Comparison of ENCODE assay signal across 10 mouse cellular contexts in the genomic region with DNA sequence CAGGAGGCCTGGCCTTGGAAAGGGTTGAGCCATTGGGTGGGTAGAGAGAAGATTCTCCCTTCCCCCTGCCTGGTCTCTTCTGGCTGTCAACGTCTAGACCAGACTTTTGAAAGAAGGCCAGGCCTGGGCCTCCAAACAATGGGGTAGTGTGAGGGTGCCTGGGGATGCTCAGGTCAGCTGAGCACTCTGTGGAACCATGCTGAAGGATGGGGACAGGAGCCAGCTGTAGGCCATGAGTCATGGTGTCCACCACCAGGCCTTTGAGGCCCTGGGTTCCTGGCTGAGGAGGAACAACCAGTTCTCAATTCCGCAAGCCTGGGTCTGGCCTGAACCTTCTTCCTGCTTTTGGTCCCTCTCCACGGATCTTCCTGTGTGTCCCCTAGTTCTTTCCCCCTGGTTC. TPM values are rescaled to one million over a fixed set of nuclear protein-coding genes. Genes with fewer than 3 reads are reported as not detected.
DNase-seq lines count a peak whose midpoint lies in the region; ATAC-seq lines count a peak whose summit lies in the region.
"Had no signal": no experiment of that assay in that cellular context is flagged by ENCODE, and none has a peak within 500 bp of the region (broad histone marks: within the 10 kb centered on the region; RNA-seq: fewer than 3 reads in every experiment).

No protein-coding gene starts in this region.

- H3K4me2 ChIP-seq in forebrain, embryonic 11.5 days (ENCODE audit: low read depth, low read length, severe bottlenecking) = no peak overlapping the region
- H3K4me2 ChIP-seq: kidney, embryonic 15.5 days had no signal

- 71% methylated on average over 3 of the region's 3 CpGs for WGBS in forebrain, embryonic 11.5 days

- no peaks in the 10 kb centered on the region for H3K27me3 ChIP-seq in forebrain, embryonic 11.5 days (ENCODE audit: control insufficient read depth, insufficient read depth, low read length)
- H3K27me3 ChIP-seq: kidney, embryonic 15.5 days; megakaryocyte, embryonic 14.5 days had no signal

- intact Hi-C loops in gastrocnemius, postnatal 14 days (cut with DNase I; ENCODE audit: low total_unique reads) = no loop called here
- intact Hi-C loops in gastrocnemius, postnatal 36 days (cut with DNase I) = no loop called here
- intact Hi-C loops in heart, postnatal 36 days (cut with DNase I) = no loop called here

- peak; percentile 29 for DNase-seq in gastrocnemius, postnatal 14 days
- DNase-seq in gastrocnemius, postnatal 36 days = no peak
- peak; percentile 15 for DNase-seq in urinary bladder, adult 2 months (ENCODE audit: low spot score)
- DNase-seq in urinary bladder, postnatal 4 days (ENCODE audit: low spot score in 2 of 2) = no peak
- DNase-seq in heart, postnatal 36 days = peak; percentile 41 to 43
- no peak for DNase-seq in kidney, postnatal 25 days
- no peak for DNase-seq in forebrain, embryonic 11.5 days (ENCODE audit: low spot score)
- no peak for DNase-seq in thymus, postnatal 14 days

- H3K9ac ChIP-seq in forebrain, embryonic 11.5 days (ENCODE audit: low read length) = no peak overlapping the region
- H3K9ac ChIP-seq: kidney, embryonic 15.5 days had no signal

- H3K4me1 ChIP-seq in forebrain, embryonic 11.5 days (replicated peaks; ENCODE audit: control insufficient read depth, insufficient read depth, low read length) = no peaks in the 10 kb centered on the region

- H3K36me3 ChIP-seq in forebrain, embryonic 11.5 days (ENCODE audit: control insufficient read depth, insufficient read depth, low read length) = no peaks in the 10 kb centered on the region
- H3K36me3 ChIP-seq: kidney, embryonic 15.5 days had no signal

- no peak overlapping the region for H3K27ac ChIP-seq in forebrain, embryonic 11.5 days (ENCODE audit: low read depth, low read length)
- H3K27ac ChIP-seq: kidney, embryonic 15.5 days had no signal

- no peak overlapping the region for H3K4me3 ChIP-seq in forebrain, embryonic 11.5 days (ENCODE audit: low read depth, low read length)
- H3K4me3 ChIP-seq: kidney, embryonic 15.5 days; megakaryocyte, embryonic 14.5 days had no signal

- no peak for ATAC-seq in forebrain, embryonic 11.5 days (replicated peaks; ENCODE audit: low FRiP score)

- no peaks in the 10 kb centered on the region for H3K9me3 ChIP-seq in forebrain, embryonic 11.5 days (ENCODE audit: control insufficient read depth, low read length)
- H3K9me3 ChIP-seq: kidney, embryonic 15.5 days; megakaryocyte, embryonic 14.5 days had no signal

RNA-seq across cellular contexts. Expression of a gene that starts 8.2 kb away (rescaled TPM):
- total RNA-seq in gastrocnemius, postnatal 14 days (2021) = 1 to 10 TPM; 1.6 to 2.0 TPM
- 1 to 10 TPM in 1 of 2 experiments, under 1 TPM in 1; 0.82 to 1.5 TPM for total RNA-seq in gastrocnemius, postnatal 36 days (2021)
- polyA plus RNA-seq in urinary bladder, adult 2 months (2012; rRNA removed) = 7.5 and 7.8 TPM in 2 replicates
- 1 to 10 TPM; 3.8 to 5.5 TPM for total RNA-seq in heart, postnatal 36 days (2021)
- 10.4 and 10.7 TPM in 2 replicates for polyA plus RNA-seq in forebrain, embryonic 11.5 days (2014; fragmentation: Nextera tagmentation; extraction: Ambion mirVana)

RNA-seq across cellular contexts. Expression of a gene that starts 20.0 kb away (rescaled TPM):
- 1 to 10 TPM; 2.4 to 2.7 TPM for total RNA-seq in gastrocnemius, postnatal 14 days (2021)
- total RNA-seq in gastrocnemius, postnatal 36 days (2021) = 1 to 10 TPM; 3.0 to 3.2 TPM
- 39.9 and 43.9 TPM in 2 replicates for polyA plus RNA-seq in urinary bladder, adult 2 months (2012; rRNA removed)
- total RNA-seq in heart, postnatal 36 days (2021) = 1 to 10 TPM; 5.5 to 6.7 TPM
- polyA plus RNA-seq in forebrain, embryonic 11.5 days (2014; fragmentation: Nextera tagmentation; extraction: Ambion mirVana) = 5.3 and 5.6 TPM in 2 replicates

RNA-seq across cellular contexts. Expression of a gene that starts 39.6 kb away (rescaled TPM):
- total RNA-seq in gastrocnemius, postnatal 14 days (2021) = 10 to 100 TPM; 79.1 to 93.4 TPM
- total RNA-seq in gastrocnemius, postnatal 36 days (2021) = 10 to 100 TPM; 58.7 to 67.4 TPM
- polyA plus RNA-seq in urinary bladder, adult 2 months (2012; rRNA removed) = 232 and 250 TPM in 2 replicates
- 100 to 1,000 TPM; 128 to 131 TPM for total RNA-seq in heart, postnatal 36 days (2021)
- polyA plus RNA-seq in forebrain, embryonic 11.5 days (2014; fragmentation: Nextera tagmentation; extraction: Ambion mirVana) = 202 and 238 TPM in 2 replicates

Comparison
In these comparisons a context has a peak if more than half of its experiments do, and no peak if none do; other contexts are left out.
1. DNase-seq: peak in gastrocnemius, postnatal 14 days (single experiment), urinary bladder, adult 2 months (single experiment) and heart, postnatal 36 days (2 of 2); none in gastrocnemius, postnatal 36 days (0 of 2), urinary bladder, postnatal 4 days (0 of 2), kidney, postnatal 25 days (0 of 2), forebrain, embryonic 11.5 days (single experiment) and thymus, postnatal 14 days (single experiment).